8 mouse cellular contexts compared by ENCODE assay signal in the genomic region with DNA sequence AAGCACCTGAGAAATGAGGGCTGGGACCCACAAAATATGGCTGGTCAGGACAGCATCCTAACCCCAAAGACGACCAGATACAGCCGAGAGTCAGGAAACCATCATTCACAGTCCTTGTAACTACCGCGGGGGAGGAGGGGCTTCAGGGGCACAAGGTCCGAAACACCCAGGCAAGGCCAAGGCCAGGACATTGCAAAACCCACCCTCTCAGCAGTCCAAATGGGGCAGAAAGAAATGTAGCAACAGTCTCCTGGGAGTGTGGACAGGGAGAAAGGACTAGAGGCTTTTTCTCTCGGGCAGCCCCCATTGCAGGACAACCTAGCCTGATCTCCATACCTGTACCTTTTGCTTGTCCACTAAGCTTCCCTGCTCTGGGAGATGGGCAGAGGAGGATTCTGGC. TPM values are rescaled to one million over a fixed set of nuclear protein-coding genes. Genes with fewer than 3 reads are reported as not detected.
DNase-seq lines count a peak whose midpoint lies in the region; ATAC-seq and TF ChIP-seq lines count a peak whose summit lies in the region.

No protein-coding gene starts in this region.

- TF ChIP-seq EP300 in heart, adult 2 months (IDR thresholded peaks at IDR 0.05; ENCODE audit: insufficient read depth, low read depth, low read length), result no peak
- no peak for TF ChIP-seq EP300 in ES-Bruce4 (IDR thresholded peaks at IDR 0.05; ENCODE audit: insufficient read depth, low read depth, low read length)
- peak; percentile 71 for TF ChIP-seq EP300 in liver, postnatal 0 days (IDR thresholded peaks at IDR 0.05; ENCODE audit: low read depth)

- WGBS in heart, adult 2 months, result 18% methylated on average over 6 of the region's 6 CpGs
- WGBS in forebrain, embryonic 16.5 days, result 26% methylated on average over 6 of the region's 6 CpGs
- 5% methylated on average over 6 of the region's 6 CpGs for WGBS in liver, postnatal 0 days (ENCODE audit: insufficient replicate concordance)

- H3K9ac ChIP-seq in heart, adult 2 months (ENCODE audit: low read depth, low read length), result peak overlapping the region; percentile 95
- peak overlapping the region; percentile 74 for H3K9ac ChIP-seq in ES-Bruce4 (ENCODE audit: low read depth, poor library complexity, severe bottlenecking)
- H3K9ac ChIP-seq in forebrain, embryonic 16.5 days (replicated peaks; ENCODE audit: low read depth, low read length), result 0 out of 2 replicates have a peak overlapping the region, but pooled peaks have one; percentile 57
- peak overlapping the region; percentile 80 for H3K9ac ChIP-seq in liver, postnatal 0 days (replicated peaks)

- intact Hi-C loops in heart, adult 2 months (cut with DNase I), result loop anchor here (2.0 kb wide), 1 partner anchor 38 kb away; no protein-coding TSS in a partner anchor

- H3K4me1 ChIP-seq in heart, adult 2 months (ENCODE audit: control insufficient read depth, insufficient read depth, low read length), result peaks cover 4% of the 10 kb centered on the region
- H3K4me1 ChIP-seq in ES-Bruce4 (ENCODE audit: control insufficient read depth, insufficient read depth, low read length), result no peaks in the 10 kb centered on the region
- peaks cover 2% of the 10 kb centered on the region; the same call in 1 of the 2 replicates for H3K4me1 ChIP-seq in forebrain, embryonic 16.5 days (replicated peaks; ENCODE audit: control insufficient read depth, insufficient read depth, low read length)
- peaks cover 34% of the 10 kb centered on the region for H3K4me1 ChIP-seq in liver, postnatal 0 days (ENCODE audit: insufficient read depth)

- no peaks in the 10 kb centered on the region for H3K79me2 ChIP-seq in heart, adult 2 months (replicated peaks; ENCODE audit: control insufficient read depth, insufficient read depth, low read length)

- peak overlapping the region; percentile 69 for H3K4me2 ChIP-seq in forebrain, embryonic 16.5 days (ENCODE audit: low read length)
- peak overlapping the region; percentile 73 for H3K4me2 ChIP-seq in liver, postnatal 0 days (ENCODE audit: low read depth, low read length)

- DNase-seq in heart, adult 2 months, result no peak
- DNase-seq in heart, postnatal 4 days, result no peak
- peak; percentile 67 for DNase-seq in liver, postnatal 0 days
- no peak for DNase-seq in retina, postnatal 1 day
- no peak for DNase-seq in thymus, postnatal 36 days
- DNase-seq in frontal cortex, adult 2 months (ENCODE audit: extremely low spot score in 1 of 2, low spot score in 1 of 2), result no peak

- no peaks in the 10 kb centered on the region for H3K27me3 ChIP-seq in heart, adult 2 months (ENCODE audit: control insufficient read depth, insufficient read depth, low read length)
- no peaks in the 10 kb centered on the region for H3K27me3 ChIP-seq in ES-Bruce4 (ENCODE audit: control insufficient read depth, insufficient read depth, low read length, poor library complexity, severe bottlenecking)
- peaks cover 21% of the 10 kb centered on the region for H3K27me3 ChIP-seq in forebrain, embryonic 16.5 days (replicated peaks; ENCODE audit: control insufficient read depth, insufficient read depth, low read length)
- H3K27me3 ChIP-seq in liver, postnatal 0 days (ENCODE audit: insufficient read depth, low read length), result no peaks in the 10 kb centered on the region

- no peak for ATAC-seq in forebrain, embryonic 16.5 days
- ATAC-seq in liver, postnatal 0 days, result no peak

- H3K9me3 ChIP-seq in ES-Bruce4 (replicated peaks; ENCODE audit: control insufficient read depth, insufficient read depth, low read length, poor library complexity, severe bottlenecking), result no peaks in the 10 kb centered on the region
- H3K9me3 ChIP-seq in forebrain, embryonic 16.5 days (ENCODE audit: control insufficient read depth, low read length), result no peaks in the 10 kb centered on the region
- no peaks in the 10 kb centered on the region for H3K9me3 ChIP-seq in liver, postnatal 0 days (ENCODE audit: low read length)

- TF ChIP-seq CTCF in heart, adult 2 months (IDR thresholded peaks at IDR 0.05), result no peak
- no peak for TF ChIP-seq CTCF in ES-Bruce4 (IDR thresholded peaks at IDR 0.05; ENCODE audit: low read depth, low read length)
- no peak for TF ChIP-seq CTCF in liver, postnatal 0 days (IDR thresholded peaks at IDR 0.05; ENCODE audit: low read depth)

- no peaks in the 10 kb centered on the region for H3K36me3 ChIP-seq in heart, adult 2 months (ENCODE audit: control insufficient read depth, insufficient read depth, low read length)
- no peaks in the 10 kb centered on the region for H3K36me3 ChIP-seq in ES-Bruce4 (ENCODE audit: control insufficient read depth, insufficient read depth, low read length, poor library complexity, severe bottlenecking)
- H3K36me3 ChIP-seq in forebrain, embryonic 16.5 days (ENCODE audit: control insufficient read depth, insufficient read depth), result no peaks in the 10 kb centered on the region
- H3K36me3 ChIP-seq in liver, postnatal 0 days (replicated peaks; ENCODE audit: insufficient read depth, low read length), result no peaks in the 10 kb centered on the region

- H3K4me3 ChIP-seq in heart, adult 2 months, result peak overlapping the region; percentile 79
- H3K4me3 ChIP-seq in ES-Bruce4 (ENCODE audit: low read depth, low read length), result peak overlapping the region; percentile 93
- H3K4me3 ChIP-seq in forebrain, embryonic 16.5 days (replicated peaks; ENCODE audit: low read length), result peak overlapping the region; percentile 55
- peak overlapping the region; percentile 64 for H3K4me3 ChIP-seq in liver, postnatal 0 days (ENCODE audit: low read depth, low read length)

- peak overlapping the region; percentile 67 for H3K27ac ChIP-seq in heart, adult 2 months
- no peak overlapping the region; the same call in 1 of the 2 replicates for H3K27ac ChIP-seq in ES-Bruce4 (ENCODE audit: insufficient read depth, low read length)
- H3K27ac ChIP-seq in forebrain, embryonic 16.5 days (ENCODE audit: low read length), result no peak overlapping the region
- H3K27ac ChIP-seq in liver, postnatal 0 days (ENCODE audit: low read depth), result peak overlapping the region; percentile 98

- no peak for TF ChIP-seq POLR2A in heart, adult 2 months (IDR thresholded peaks at IDR 0.05; ENCODE audit: insufficient read depth, low read depth, low read length)
- TF ChIP-seq POLR2A in ES-Bruce4 (IDR thresholded peaks at IDR 0.05; ENCODE audit: insufficient read depth, low read length), result no peak

RNA-seq across cellular contexts. Expression of a gene that starts 1.1 kb away (rescaled TPM):
- total RNA-seq in heart, adult 2 months (2021), result 10 to 100 TPM; 52.8 to 59.2 TPM
- 117 and 142 TPM in 2 replicates for polyA plus RNA-seq in heart, adult 2 months (2012; rRNA removed)
- 10 to 100 TPM; 23.9 to 25.4 TPM for total RNA-seq in heart, postnatal 4 days (2021)
- polyA plus RNA-seq in ES-Bruce4 (2011; ENCODE audit: insufficient read depth, insufficient read length, low read depth, missing spikeins), result 19.7 and 21.0 TPM in 2 replicates
- 3.7 and 4.0 TPM in 2 replicates for polyA plus RNA-seq in forebrain, embryonic 16.5 days (2015; fragmentation: Nextera tagmentation; extraction: Ambion mirVana)
- polyA plus RNA-seq in liver, postnatal 0 days (2015; fragmentation: Nextera tagmentation; extraction: Ambion mirVana), result 215 and 221 TPM in 2 replicates
- 2.7 and 3.6 TPM in 2 replicates for polyA plus RNA-seq in frontal cortex, adult 2 months (2012; rRNA removed)

RNA-seq across cellular contexts. Expression of a gene that starts 16.7 kb away (rescaled TPM):
- total RNA-seq in heart, adult 2 months (2021), result not detected
- not detected in 2 replicates for polyA plus RNA-seq in heart, adult 2 months (2012; rRNA removed)
- total RNA-seq in heart, postnatal 4 days (2021), result not detected
- not detected in 2 replicates for polyA plus RNA-seq in ES-Bruce4 (2011; ENCODE audit: insufficient read depth, insufficient read length, low read depth, missing spikeins)
- not detected in 2 replicates for polyA plus RNA-seq in forebrain, embryonic 16.5 days (2015; fragmentation: Nextera tagmentation; extraction: Ambion mirVana)
- polyA plus RNA-seq in liver, postnatal 0 days (2015; fragmentation: Nextera tagmentation; extraction: Ambion mirVana), result not detected in 2 replicates
- polyA plus RNA-seq in frontal cortex, adult 2 months (2012; rRNA removed), result not detected in 2 replicates

RNA-seq across cellular contexts. Expression of a gene that starts 23.3 kb away (rescaled TPM):
- 100 to 1,000 TPM; 102 to 111 TPM for total RNA-seq in heart, adult 2 months (2021)
- polyA plus RNA-seq in heart, adult 2 months (2012; rRNA removed), result 499 and 610 TPM in 2 replicates
- total RNA-seq in heart, postnatal 4 days (2021), result 100 to 1,000 TPM; 317 to 343 TPM
- 37.7 and 41.1 TPM in 2 replicates for polyA plus RNA-seq in ES-Bruce4 (2011; ENCODE audit: insufficient read depth, insufficient read length, low read depth, missing spikeins)
- 59.5 and 61.7 TPM in 2 replicates for polyA plus RNA-seq in forebrain, embryonic 16.5 days (2015; fragmentation: Nextera tagmentation; extraction: Ambion mirVana)
- polyA plus RNA-seq in liver, postnatal 0 days (2015; fragmentation: Nextera tagmentation; extraction: Ambion mirVana), result 49.6 and 53.0 TPM in 2 replicates
- polyA plus RNA-seq in frontal cortex, adult 2 months (2012; rRNA removed), result 123 and 130 TPM in 2 replicates

RNA-seq across cellular contexts. Expression of a gene that starts 25.1 kb away (rescaled TPM):
- 10 to 100 TPM; 20.0 to 21.1 TPM for total RNA-seq in heart, adult 2 months (2021)
- 45.7 and 47.6 TPM in 2 replicates for polyA plus RNA-seq in heart, adult 2 months (2012; rRNA removed)
- total RNA-seq in heart, postnatal 4 days (2021), result 1 to 10 TPM; 6.1 to 7.0 TPM
- polyA plus RNA-seq in ES-Bruce4 (2011; ENCODE audit: insufficient read depth, insufficient read length, low read depth, missing spikeins), result 4.9 and 5.3 TPM in 2 replicates
- polyA plus RNA-seq in forebrain, embryonic 16.5 days (2015; fragmentation: Nextera tagmentation; extraction: Ambion mirVana), result 106 and 125 TPM in 2 replicates
- polyA plus RNA-seq in liver, postnatal 0 days (2015; fragmentation: Nextera tagmentation; extraction: Ambion mirVana), result 0.48 and 0.56 TPM in 2 replicates
- polyA plus RNA-seq in frontal cortex, adult 2 months (2012; rRNA removed), result 82.4 and 88.0 TPM in 2 replicates

Comparison
In these comparisons a context has a peak if more than half of its experiments do, and no peak if none do; other contexts are left out.
1. H3K27ac ChIP-seq: peak in heart, adult 2 months (single experiment) and liver, postnatal 0 days (single experiment); none in ES-Bruce4 (single experiment) and forebrain, embryonic 16.5 days (single experiment).
2. Peak in every context shown above with its lines, with median percentiles within 50 percentile points of each other: H3K4me3 ChIP-seq and H3K9ac ChIP-seq.